Mouse (Mus musculus) spleen, adult 2 months (tissue): ENCODE measurements around the gene Gm21885.

Source experiments
- CTCF ChIP-seq: fragments of 200-500 bp; IDR thresholded peaks from 2 replicates; pipeline ENCODE4 v1.5.1; 2011; ENCODE audit warnings: mild to moderate bottlenecking, inconsistent platforms; ENCODE audit not compliant: insufficient read depth, insufficient read length, insufficient replicate concordance; ENCODE audit errors: extremely low read depth
- POLR2A ChIP-seq: fragments of 200-500 bp; IDR thresholded peaks from 2 replicates; pipeline ENCODE4 v1.6.1; 2011; ENCODE audit warnings: low read depth, low read length, inconsistent platforms

DNA sequence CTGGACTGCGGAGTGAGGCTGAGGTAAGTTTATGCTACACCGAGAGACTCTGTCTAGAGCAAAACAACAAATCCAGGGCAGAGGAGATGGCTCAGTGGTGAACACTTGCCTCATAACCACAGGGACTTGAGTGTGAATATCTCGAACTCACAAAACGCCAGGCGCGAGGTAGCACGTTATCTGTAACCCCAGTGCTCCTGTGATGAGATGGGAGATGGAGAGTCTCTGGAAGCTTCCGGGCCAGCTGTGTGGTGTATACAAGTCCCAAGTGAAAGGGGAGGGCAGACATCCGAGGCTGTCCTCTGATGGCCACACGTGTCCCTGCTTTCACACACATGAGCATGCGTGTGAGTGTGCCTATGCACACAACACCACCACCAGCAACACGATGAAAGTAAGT lies 47.3 kb upstream of the Gm21885 start:
- TF ChIP-seq POLR2A (no peak), CTCF (no peak)
